Mouse (Mus musculus) lung, embryonic 14.5 days (tissue): ENCODE measurements at regions not wholly inside any gene's neighbourhood (a gene's known extent, or its start where the extent isn't known, plus 50 kb on each side); places are given as distances from the start of the nearest gene placed in this dataset.
A peak's percentile ranks its signal among the peaks of the same experiment; 100 is the strongest.

Source experiments
- ATAC-seq: fragments of 200-750 bp; cut with Nextera tagmentation; 2 replicates; pipeline ENCODE4 v1.8.0; 2017; ENCODE audit warnings: mild to moderate bottlenecking, moderate TSS enrichment, moderate library complexity; ENCODE audit not compliant: insufficient read depth
- DNase-seq: peaks from one replicate; pipeline ENCODE4 v3.0.0-alpha.2; 2015
- H3K27ac ChIP-seq: fragments of 300-500 bp; sonication (generic); 2 replicates; pipeline ENCODE4 v1.5.1; 2014; ENCODE audit warnings: low read depth, mild to moderate bottlenecking, moderate library complexity
- H3K27me3 ChIP-seq: fragments of 300-500 bp; sonication (generic); 2 replicates; pipeline ENCODE4 v1.6.1; 2014; ENCODE audit warnings: low read length, control low read depth; ENCODE audit not compliant: insufficient read depth
- H3K36me3 ChIP-seq: fragments of 300-500 bp; sonication (generic); 2 replicates; pipeline ENCODE4 v1.6.1; 2014; ENCODE audit warnings: control low read depth; ENCODE audit not compliant: insufficient read depth
- H3K4me1 ChIP-seq: fragments of 300-500 bp; sonication (generic); 2 replicates; pipeline ENCODE4 v1.6.1; 2014; ENCODE audit warnings: antibody characterized with exemption, control low read depth; ENCODE audit not compliant: insufficient read depth
- H3K4me2 ChIP-seq: fragments of 300-500 bp; sonication (generic); 2 replicates; pipeline ENCODE4 v1.6.1; 2014; ENCODE audit warnings: mild to moderate bottlenecking
- H3K4me3 ChIP-seq: fragments of 300-500 bp; sonication (generic); 2 replicates; pipeline ENCODE4 v1.5.1; 2014; ENCODE audit warnings: low read depth, low read length
- H3K9ac ChIP-seq: fragments of 300-500 bp; sonication (generic); 2 replicates; pipeline ENCODE4 v1.6.1; 2014
- H3K9me3 ChIP-seq: fragments of 300-500 bp; sonication (generic); 2 replicates; pipeline ENCODE4 v1.6.1; 2016; ENCODE audit warnings: low read depth, low read length, control low read depth
- CTCF ChIP-seq: IDR thresholded peaks from 2 replicates; pipeline ENCODE4 v1.5.1; 2016; ENCODE audit warnings: antibody characterized with exemption, low read depth
- WGBS: fragments of 180-500 bp; shearing (Covaris S2); extraction: QIAGEN DNeasy Blood & Tissue Kit; methylation state at CpG from one replicate; pipeline ENCODE4 v1.1.7; 2014; 5-methylcytosine and 5-hydroxymethylcytosine counted together

- peak; percentile 24; the same call in 1 of the 2 replicates for TF ChIP-seq CTCF
- Histone ChIP-seq H3K27ac (no peak overlapping the region), H3K36me3 (no peaks in the 10 kb centered on the region), H3K4me3 (no peak overlapping the region), H3K9ac (no peak overlapping the region), H3K9me3 (no peaks in the 10 kb centered on the region), H3K27me3 (no peaks in the 10 kb centered on the region), H3K4me1 (no peaks in the 10 kb centered on the region), H3K4me2 (no peak overlapping the region)
- no peak for DNase-seq
- WGBS: 29% methylated on average over 1 of the region's 1 CpGs
- ATAC-seq: no peak
Observed at GRCm38 (mm10) chr6:33117877-33118276, 57.8 kb upstream of the Chchd3 start.

GRCm38 (mm10) chr6:33120581-33120980 is 60.5 kb upstream of the Chchd3 start:
- ATAC-seq (no peak), DNase-seq (no peak)
- no peak for TF ChIP-seq CTCF
- Histone ChIP-seq H3K4me1 (no peaks in the 10 kb centered on the region), H3K9me3 (no peaks in the 10 kb centered on the region), H3K4me3 (no peak overlapping the region), H3K27ac (no peak overlapping the region), H3K4me2 (no peak overlapping the region), H3K27me3 (no peaks in the 10 kb centered on the region), H3K36me3 (no peaks in the 10 kb centered on the region), H3K9ac (no peak overlapping the region)

- Histone ChIP-seq H3K27ac (no peak overlapping the region), H3K4me2 (no peak overlapping the region), H3K9ac (no peak overlapping the region), H3K27me3 (no peaks in the 10 kb centered on the region), H3K4me3 (no peak overlapping the region), H3K9me3 (no peaks in the 10 kb centered on the region), H3K36me3 (no peaks in the 10 kb centered on the region), H3K4me1 (no peaks in the 10 kb centered on the region)
- DNase-seq (peak; percentile 97), ATAC-seq (no peak)
- peak; percentile 92 for TF ChIP-seq CTCF
- WGBS: 5% methylated on average over 8 of the region's 8 CpGs
Observed at GRCm38 (mm10) chr6:33126574-33126973, 66.5 kb upstream of the Chchd3 start.

- H3K9me3 ChIP-seq: no peaks in the 10 kb centered on the region
- no peak overlapping the region for H3K9ac ChIP-seq
- 78% methylated on average over 7 of the region's 7 CpGs for WGBS
- no peak overlapping the region for H3K4me2 ChIP-seq
- no peak for DNase-seq
- no peaks in the 10 kb centered on the region for H3K4me1 ChIP-seq
- no peak overlapping the region for H3K4me3 ChIP-seq
- H3K27ac ChIP-seq: no peak overlapping the region
- H3K27me3 ChIP-seq: no peaks in the 10 kb centered on the region
- no peaks in the 10 kb centered on the region for H3K36me3 ChIP-seq
- TF ChIP-seq CTCF: no peak
- ATAC-seq: no peak
Observed at GRCm38 (mm10) chr6:33136906-33137305, 76.8 kb upstream of the Chchd3 start.

- no peak for ATAC-seq
- Histone ChIP-seq H3K4me3 (no peak overlapping the region), H3K9ac (no peak overlapping the region), H3K9me3 (no peaks in the 10 kb centered on the region), H3K4me2 (no peak overlapping the region), H3K27ac (no peak overlapping the region), H3K27me3 (no peaks in the 10 kb centered on the region), H3K4me1 (no peaks in the 10 kb centered on the region), H3K36me3 (no peaks in the 10 kb centered on the region)
- peak; percentile 87 for DNase-seq
- no peak for TF ChIP-seq CTCF
- 38% methylated on average over 8 of the region's 8 CpGs for WGBS
Observed at GRCm38 (mm10) chr6:33137823-33138222, 77.8 kb upstream of the Chchd3 start.

- 82% methylated on average over 11 of the region's 11 CpGs for WGBS
- no peak for TF ChIP-seq CTCF
- Histone ChIP-seq H3K27ac (no peak overlapping the region), H3K27me3 (no peaks in the 10 kb centered on the region), H3K4me2 (no peak overlapping the region), H3K9me3 (no peaks in the 10 kb centered on the region), H3K9ac (no peak overlapping the region), H3K4me1 (no peaks in the 10 kb centered on the region), H3K4me3 (no peak overlapping the region), H3K36me3 (no peaks in the 10 kb centered on the region)
- DNase-seq: no peak
- ATAC-seq: no peak
Observed at GRCm38 (mm10) chr6:33166479-33166878, 82.4 kb upstream of the Exoc4 start.

- ATAC-seq: no peak
- H3K9me3 ChIP-seq: no peaks in the 10 kb centered on the region
- no peak for TF ChIP-seq CTCF
- no peak overlapping the region for H3K9ac ChIP-seq
- no peaks in the 10 kb centered on the region for H3K4me1 ChIP-seq
- H3K4me3 ChIP-seq: no peak overlapping the region
- WGBS: 65% methylated on average over 12 of the region's 12 CpGs
- no peaks in the 10 kb centered on the region for H3K27me3 ChIP-seq
- no peak overlapping the region for H3K4me2 ChIP-seq
- DNase-seq: no peak
- H3K27ac ChIP-seq: no peak overlapping the region
- no peaks in the 10 kb centered on the region for H3K36me3 ChIP-seq
Observed at GRCm38 (mm10) chr6:33173606-33174005, 75.3 kb upstream of the Exoc4 start.

- Histone ChIP-seq H3K9me3 (no peaks in the 10 kb centered on the region), H3K27me3 (no peaks in the 10 kb centered on the region), H3K27ac (no peak overlapping the region), H3K4me3 (no peak overlapping the region), H3K4me1 (no peaks in the 10 kb centered on the region), H3K4me2 (no peak overlapping the region), H3K9ac (no peak overlapping the region), H3K36me3 (no peaks in the 10 kb centered on the region)
- DNase-seq: no peak
- TF ChIP-seq CTCF: peak; percentile 50
- whole genome bisulfite sequencing: 57% methylated on average over 6 of the region's 6 CpGs
- no peak for ATAC-seq
Observed at GRCm38 (mm10) chr6:33174616-33175015, 74.3 kb upstream of the Exoc4 start.
